Mouse (Mus musculus) frontal cortex, postnatal 25 days (tissue): Measurements from ENCODE around the gene Mcrs1.
"Not testable (repeated sequence)": the region's sequence is repeated elsewhere in the genome, so short reads cannot be mapped to it uniquely, and the experiment has no call there.

Experiments
- DNase-seq, 2 experiments: peaks; one replicate each; pipeline ENCODE4 v3.0.0; 2022; ENCODE audit warnings: low spot score in 2 of 2

Gene Mcrs1

DNA sequence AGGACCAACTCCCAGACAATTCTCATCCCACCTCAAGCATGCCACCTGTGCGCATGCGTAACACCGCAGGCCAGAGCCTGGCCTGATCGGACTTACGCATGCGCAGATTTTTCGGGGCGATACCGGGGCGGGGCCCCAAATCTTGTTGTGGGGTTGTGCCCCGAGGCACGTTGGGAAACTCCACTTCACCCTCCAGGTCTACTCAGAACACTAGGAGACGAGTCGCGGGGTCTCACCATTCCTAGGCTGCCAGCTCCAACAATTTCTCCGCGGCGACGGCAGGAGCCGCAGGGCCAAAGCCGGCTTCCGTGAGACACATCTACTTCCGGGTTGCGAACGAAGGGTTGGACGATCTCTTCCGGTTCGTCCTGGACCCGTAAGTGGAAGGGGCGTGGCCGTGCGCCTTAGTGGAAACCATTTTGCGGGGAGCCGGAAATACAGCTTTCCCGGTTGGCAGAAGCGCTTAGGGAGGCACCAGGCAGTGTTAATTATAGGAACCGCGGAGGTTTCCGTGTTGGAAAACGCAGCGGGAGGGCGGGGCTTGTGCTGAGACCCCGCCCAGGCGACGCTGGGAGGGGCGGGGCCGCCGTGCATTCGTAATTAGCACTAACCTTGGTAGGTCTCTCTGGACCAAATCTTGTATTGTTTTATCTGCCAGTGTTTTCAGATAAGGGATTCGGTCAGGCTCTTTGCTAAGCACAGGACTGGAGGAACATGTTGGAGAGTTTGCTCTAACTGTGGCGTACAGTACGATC lies at the start of gene Mcrs1:
Gene Mcrs1, minus strand, starts transcription at position 336 of the 755 bp plus-strand sequence.
- peak; percentile 92 to 97 for DNase-seq

- DNase-seq = no peak
Measured at GRCm38 (mm10) chr15:99296213-99296612, 44.5 kb upstream of the Mcrs1 start.

DNA sequence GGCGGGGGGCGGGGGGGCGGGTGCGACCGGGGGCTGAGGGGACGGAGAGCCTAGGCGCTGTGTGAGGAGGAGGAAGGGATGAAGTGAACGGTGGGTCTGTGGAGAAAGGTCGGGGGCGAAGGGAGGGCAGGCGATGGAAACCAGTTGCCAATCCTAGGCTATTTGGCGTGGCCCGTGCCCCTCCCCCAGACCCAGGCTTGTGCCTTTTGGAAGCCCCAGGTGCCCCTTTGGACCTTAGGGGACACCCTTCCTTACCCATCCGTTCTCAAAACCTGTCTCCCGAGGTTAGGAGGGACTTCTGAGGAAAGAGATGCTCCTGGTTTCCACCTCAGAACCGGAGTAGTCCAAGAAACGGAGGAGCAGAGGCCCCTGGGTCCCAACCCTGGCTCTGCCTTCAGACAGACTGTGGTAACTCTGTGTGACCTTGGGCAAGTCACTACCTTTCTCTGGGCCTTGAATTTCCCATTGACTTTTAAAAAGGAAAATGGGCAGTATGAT lies 43.8 kb upstream of the Mcrs1 start, which contains the start of gene Fam186b:
Gene Fam186b, minus strand, starts transcription at position 405 of the 498 bp plus-strand sequence.
- no peak for DNase-seq

DNA sequence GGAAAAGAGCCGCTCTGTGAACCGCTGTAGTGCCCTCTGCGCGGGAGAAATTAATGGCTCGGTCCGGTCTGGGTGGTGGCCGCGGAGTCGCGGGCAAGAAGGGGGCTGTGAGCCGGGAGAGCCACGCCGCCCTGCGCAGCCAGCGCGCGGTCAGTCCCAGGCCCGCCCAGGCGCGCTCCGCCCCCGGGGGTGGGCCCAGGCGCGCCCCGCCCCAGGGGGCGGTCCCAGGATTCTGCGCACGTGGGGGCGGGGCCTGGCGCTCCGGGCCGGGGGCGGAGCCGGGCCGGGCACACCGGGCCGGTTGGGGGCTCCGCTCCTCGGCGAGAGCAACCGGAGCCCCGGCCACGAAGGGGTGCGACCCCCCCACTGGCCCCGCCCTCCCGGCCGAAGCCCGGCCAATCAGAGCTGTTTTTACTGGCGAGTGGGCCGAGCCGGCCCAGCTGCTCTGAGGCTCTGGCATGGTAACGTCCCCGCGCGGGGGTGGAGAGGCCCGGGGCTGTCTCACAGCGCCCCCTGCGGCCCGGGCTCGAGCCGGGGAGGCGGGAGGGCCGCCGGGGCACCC lies 43.1 kb upstream of the Mcrs1 start, which contains the start of gene Prpf40b:
Gene Prpf40b, plus strand, starts transcription at position 275 of the 562 bp plus-strand sequence.
- peak; percentile 90 to 92 for DNase-seq

- no peak for DNase-seq
Measured at GRCm38 (mm10) chr15:99294287-99294686, 42.5 kb upstream of the Mcrs1 start.

GRCm38 (mm10) chr15:99290586-99290985 lies 38.8 kb upstream of the Mcrs1 start:
- no peak for DNase-seq

DNA sequence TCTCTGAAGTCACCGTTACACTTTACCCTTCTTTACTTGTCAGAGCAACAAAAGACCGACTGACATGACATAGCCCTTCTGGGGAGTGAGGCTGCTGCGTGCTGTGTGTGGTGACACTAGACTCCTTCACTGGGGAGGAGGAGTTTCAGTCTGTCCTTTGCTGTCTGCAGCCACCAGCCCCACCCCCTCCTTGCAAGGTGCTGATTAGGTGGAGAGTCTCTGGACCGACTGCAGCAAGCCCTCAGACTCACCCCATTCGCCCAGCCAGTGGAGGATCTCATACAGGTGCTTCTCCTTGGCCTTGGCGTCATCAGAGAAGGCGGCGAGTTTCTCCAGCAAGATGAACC lies 33.4 kb upstream of the Mcrs1 start:
- DNase-seq = no peak

GRCm38 (mm10) chr15:99284527-99285188 lies 32.9 kb upstream of the Mcrs1 start:
- no peak for DNase-seq

DNA sequence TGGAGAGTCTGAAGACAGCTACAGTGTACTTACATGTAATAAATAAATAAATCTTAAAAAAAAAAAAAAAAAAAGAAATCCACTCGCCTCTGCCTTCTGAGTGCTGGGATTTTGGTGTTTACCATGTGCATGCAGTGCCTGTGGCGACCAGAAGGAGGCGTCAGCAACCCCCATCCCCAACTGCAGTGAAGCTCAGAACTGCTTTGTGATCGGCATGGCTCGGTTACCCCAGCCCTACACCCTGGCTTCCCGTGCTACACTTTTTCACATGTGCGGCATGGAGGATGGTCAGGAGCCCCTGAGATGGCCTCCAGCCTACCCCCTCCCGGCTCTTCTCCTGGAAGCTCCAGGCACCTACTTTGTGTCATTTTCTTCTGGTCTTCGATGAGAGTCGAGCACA lies 31.7 kb upstream of the Mcrs1 start:
- no peak for DNase-seq

DNA sequence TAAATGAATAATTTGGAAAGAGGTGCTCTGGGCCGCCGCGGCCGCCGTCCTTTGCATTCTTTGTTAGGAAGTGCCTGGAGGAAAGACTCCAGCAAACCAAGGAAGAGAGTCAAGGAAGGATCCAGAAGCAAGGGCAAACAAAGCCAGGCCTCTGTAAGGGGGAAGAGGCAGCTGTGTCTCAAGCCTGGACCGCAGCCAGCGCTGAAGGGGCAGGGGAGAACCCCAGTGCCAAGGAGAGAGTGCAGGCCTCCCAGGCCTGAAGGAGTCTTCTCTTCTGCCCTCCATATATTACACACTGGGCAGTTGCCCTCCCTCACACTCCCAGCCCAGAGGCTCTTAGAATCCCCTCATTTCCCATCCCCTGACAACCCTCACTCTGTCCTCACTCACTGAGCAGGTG lies 26.5 kb upstream of the Mcrs1 start:
- DNase-seq = no peak

DNA sequence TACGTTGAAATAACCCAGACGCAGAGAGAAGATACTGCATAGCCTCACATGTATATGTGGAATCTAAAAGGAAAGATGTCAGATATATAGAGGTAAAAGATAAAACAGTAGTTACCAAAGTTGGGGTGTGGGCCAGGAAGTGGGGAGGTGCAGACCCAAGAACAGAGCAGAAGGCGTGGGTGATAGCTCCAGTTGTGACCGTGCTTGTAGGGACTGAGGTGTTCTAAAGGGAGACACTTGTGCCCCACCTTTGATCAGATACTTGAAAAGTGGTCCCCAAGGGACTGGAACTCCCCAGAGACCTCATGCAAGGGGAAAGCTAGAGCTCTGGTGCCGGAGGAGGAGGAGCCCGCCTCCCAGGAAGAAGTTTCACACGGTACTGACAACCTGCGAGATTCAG lies 24.3 kb upstream of the Mcrs1 start:
- no peak for DNase-seq

- peak in 1 of 2 experiments; percentile 63 for DNase-seq
Measured at GRCm38 (mm10) chr15:99265679-99266078, 13.9 kb upstream of the Mcrs1 start.

DNA sequence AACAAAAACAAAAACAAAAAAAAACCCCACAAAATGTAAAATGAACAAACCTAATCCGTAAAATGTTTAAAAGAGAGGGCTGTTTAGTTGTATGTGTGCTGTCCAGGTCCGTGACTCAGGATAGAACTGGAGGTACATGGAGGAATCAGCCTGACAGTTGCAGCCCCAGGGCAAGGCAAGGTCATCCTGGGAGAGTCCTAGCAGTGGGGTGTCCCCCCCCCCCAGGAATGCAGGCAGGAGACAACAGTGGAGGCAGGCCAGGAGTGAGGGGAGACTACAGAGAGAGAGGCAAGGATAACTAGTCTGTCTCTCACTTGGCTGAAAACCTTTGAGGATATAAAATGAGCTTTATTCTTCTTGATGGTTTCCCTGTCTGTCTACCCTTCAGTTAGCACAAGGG lies 12.6 kb upstream of the Mcrs1 start:
- no peak for DNase-seq

DNA sequence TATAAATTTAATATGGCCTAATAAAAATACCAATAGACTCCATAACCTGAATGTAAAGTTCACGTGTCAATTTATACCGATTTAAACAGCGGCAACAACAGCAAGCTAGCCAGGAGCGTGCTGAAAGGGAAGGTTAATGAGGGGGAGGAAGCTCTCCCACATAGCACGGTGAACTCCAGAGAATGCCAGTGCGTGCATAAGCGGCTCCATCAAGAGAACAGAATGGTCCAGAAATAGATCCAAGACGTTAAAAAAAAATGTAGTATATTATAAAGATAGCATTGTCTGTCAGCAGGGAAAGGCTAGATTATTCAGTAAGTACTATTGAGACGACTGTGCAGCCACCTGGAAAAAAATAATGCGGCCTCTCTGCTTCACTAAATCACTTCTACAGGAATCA lies 10.9 kb upstream of the Mcrs1 start:
- DNase-seq = no peak

GRCm38 (mm10) chr15:99259730-99260252 lies 8.0 kb upstream of the Mcrs1 start:
- no peak for DNase-seq

GRCm38 (mm10) chr15:99259167-99259729 lies 7.5 kb upstream of the Mcrs1 start:
- no peak for DNase-seq

DNA sequence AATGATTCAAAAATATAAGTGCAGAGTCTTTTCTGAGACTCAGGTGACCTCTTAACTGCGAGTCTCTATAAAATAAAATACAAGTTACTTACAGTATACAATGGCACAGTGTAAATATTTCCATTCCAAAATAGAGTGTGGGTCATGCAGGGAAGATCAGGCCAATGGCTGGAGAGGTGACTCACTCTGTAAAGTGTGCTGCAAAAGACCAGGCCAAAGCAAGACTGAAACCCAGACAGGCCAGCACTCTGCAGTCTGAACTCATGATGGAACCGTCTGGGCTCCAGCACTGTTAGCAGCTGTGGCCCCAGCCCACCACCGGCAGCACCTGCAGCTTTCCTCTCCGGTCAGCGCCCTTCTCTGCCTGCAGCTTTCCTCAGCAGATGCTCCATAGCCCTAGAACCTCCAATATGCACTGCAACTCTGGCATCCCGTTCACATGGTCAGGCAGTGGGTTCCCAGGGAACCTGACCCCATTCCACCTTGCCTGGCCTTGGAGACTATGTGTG lies 3.5 kb upstream of the Mcrs1 start:
- DNase-seq = no peak

GRCm38 (mm10) chr15:99254477-99255005 lies 2.8 kb upstream of the Mcrs1 start:
- no peak for DNase-seq

GRCm38 (mm10) chr15:99253772-99254171 lies 2.0 kb upstream of the Mcrs1 start:
- DNase-seq = no peak

DNA sequence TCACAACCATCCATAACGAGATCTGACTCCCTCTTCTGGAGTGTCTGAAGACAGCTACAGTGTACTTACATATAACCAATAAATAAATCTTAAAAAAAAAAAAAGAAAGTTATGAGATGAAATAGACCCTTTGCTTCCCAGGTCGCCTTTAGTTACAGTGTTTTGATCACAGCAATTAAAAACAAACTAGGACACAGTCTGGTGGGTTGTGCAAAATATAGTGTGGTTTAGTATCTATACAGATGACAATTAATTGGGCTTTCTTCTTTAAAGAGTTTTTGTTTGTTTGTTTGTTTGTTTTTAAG lies 1.4 kb upstream of the Mcrs1 start:
- DNase-seq = not testable (repeated sequence)

DNA sequence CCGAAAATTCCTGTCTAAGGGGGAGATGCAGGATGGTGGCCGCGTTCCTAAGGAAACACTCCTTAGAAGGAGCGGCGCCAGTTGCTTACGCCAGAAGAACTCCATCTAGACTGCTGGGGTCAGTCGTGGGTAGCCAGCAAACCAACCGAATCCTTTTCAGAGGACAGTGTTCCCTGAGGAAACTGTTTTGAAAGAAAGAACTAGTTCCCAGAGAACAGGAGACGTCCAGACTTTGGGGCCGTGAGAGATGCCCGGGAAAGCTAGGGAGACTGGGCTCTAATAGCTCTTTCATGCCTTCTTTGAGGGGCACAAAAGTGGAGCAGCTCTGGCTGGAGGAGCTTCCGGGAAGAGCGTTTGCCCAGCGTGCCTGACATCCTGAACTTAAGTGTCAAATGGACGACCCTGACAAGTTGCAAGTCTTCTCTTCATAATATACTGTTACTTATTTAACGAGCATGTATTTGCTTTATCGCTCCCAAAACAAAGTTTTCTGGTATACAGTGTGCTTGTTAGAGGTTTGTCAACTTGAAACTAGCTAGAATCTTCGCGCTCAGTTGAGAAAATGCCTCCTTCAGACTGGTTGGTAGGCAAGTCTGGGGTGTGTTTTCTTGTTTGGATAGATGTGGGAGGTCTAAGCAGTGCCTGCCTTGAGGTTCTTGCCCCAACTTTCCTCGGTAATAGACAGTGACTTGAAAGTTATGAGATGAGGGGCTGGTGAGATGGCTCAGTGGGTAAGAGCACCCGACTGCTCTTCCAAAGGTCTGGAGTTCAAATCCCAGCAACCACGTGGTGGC lies 817 bp upstream of the Mcrs1 start:
- peak in 1 of 2 experiments; percentile 50 for DNase-seq
